In genomic region chr5:74704460-74704790, GRCm38 (mm10) we compare ENCODE assay signal across 8 mouse cellular contexts. TPM values are rescaled to one million over a fixed set of nuclear protein-coding genes. Genes with fewer than 3 reads are reported as not detected.
DNase-seq lines count a peak whose midpoint lies in the region; ATAC-seq lines count a peak whose summit lies in the region.

No protein-coding gene starts in this region.

- H3K4me2 ChIP-seq in intestine, embryonic 14.5 days (ENCODE audit: low read length): peak overlapping the region; percentile 53
- peak overlapping the region; percentile 52 for H3K4me2 ChIP-seq in limb, embryonic 15.5 days
- peak overlapping the region; percentile 62 for H3K4me2 ChIP-seq in midbrain, embryonic 16.5 days (ENCODE audit: low read length)

- intact Hi-C loops in gastrocnemius, postnatal 36 days (cut with DNase I): no loop called here

- 0 out of 2 replicates have a peak, but pooled peaks cover 5% of the 10 kb centered on the region for H3K4me1 ChIP-seq in intestine, embryonic 14.5 days (replicated peaks; ENCODE audit: control insufficient read depth, insufficient read depth, low read length)
- peaks cover 16% of the 10 kb centered on the region for H3K4me1 ChIP-seq in limb, embryonic 15.5 days
- peaks cover 6% of the 10 kb centered on the region for H3K4me1 ChIP-seq in midbrain, embryonic 16.5 days (ENCODE audit: control insufficient read depth, insufficient read depth, low read length)

- 0 out of 2 replicates have a peak overlapping the region, but pooled peaks have one; percentile 5 for H3K9ac ChIP-seq in intestine, embryonic 14.5 days (ENCODE audit: low read length)
- H3K9ac ChIP-seq in limb, embryonic 15.5 days: no peak overlapping the region
- peak overlapping the region; percentile 49 for H3K9ac ChIP-seq in midbrain, embryonic 16.5 days (ENCODE audit: low read depth, low read length)

- no peaks in the 10 kb centered on the region for H3K36me3 ChIP-seq in intestine, embryonic 14.5 days (ENCODE audit: control insufficient read depth, insufficient read depth, low read length)
- H3K36me3 ChIP-seq in limb, embryonic 15.5 days: no peaks in the 10 kb centered on the region
- no peaks in the 10 kb centered on the region for H3K36me3 ChIP-seq in midbrain, embryonic 16.5 days (ENCODE audit: control insufficient read depth, insufficient read depth, low read length)

- DNase-seq in layer of hippocampus, adult 18-20 months (ENCODE audit: low spot score in 2 of 2): peak; percentile 4 to 13
- DNase-seq in layer of hippocampus, postnatal 14 days (ENCODE audit: low spot score in 2 of 2): no peak
- DNase-seq in cerebellum, postnatal 25 days: peak; percentile 38 to 59
- DNase-seq in gastrocnemius, postnatal 36 days: peak; percentile 37 to 66
- peak; percentile 87 for DNase-seq in intestine, embryonic 14.5 days (ENCODE audit: low spot score)
- DNase-seq in spleen, postnatal 36 days (ENCODE audit: low spot score in 2 of 2): peak; percentile 61 to 64

- ATAC-seq in intestine, embryonic 14.5 days (replicated peaks; ENCODE audit: low FRiP score, low TSS enrichment, low read depth): peak; percentile 87
- 0 out of 2 replicates have a peak, but pooled peaks have one; percentile 67 for ATAC-seq in limb, embryonic 15.5 days (ENCODE audit: insufficient number of reproducible peaks, low FRiP score, low TSS enrichment, low read depth)
- ATAC-seq in midbrain, embryonic 16.5 days: peak; percentile 94

- 3% methylated on average over 8 of the region's 8 CpGs for WGBS in intestine, embryonic 14.5 days
- WGBS in limb, embryonic 15.5 days: under 1% methylated on average over 8 of the region's 8 CpGs
- under 1% methylated on average over 8 of the region's 8 CpGs for WGBS in midbrain, embryonic 16.5 days

- H3K27me3 ChIP-seq in intestine, embryonic 14.5 days (replicated peaks; ENCODE audit: control insufficient read depth, insufficient read depth, low read length): no peaks in the 10 kb centered on the region
- no peaks in the 10 kb centered on the region for H3K27me3 ChIP-seq in limb, embryonic 15.5 days
- peaks cover 3% of the 10 kb centered on the region; the same call in 1 of the 2 replicates for H3K27me3 ChIP-seq in midbrain, embryonic 16.5 days (ENCODE audit: control insufficient read depth, insufficient read depth, low read depth, low read length)

- H3K4me3 ChIP-seq in intestine, embryonic 14.5 days (ENCODE audit: low read depth, low read length): peak overlapping the region; percentile 31
- peak overlapping the region; percentile 40 for H3K4me3 ChIP-seq in limb, embryonic 15.5 days
- H3K4me3 ChIP-seq in midbrain, embryonic 16.5 days (ENCODE audit: low read depth, low read length): peak overlapping the region; percentile 41

- H3K9me3 ChIP-seq in intestine, embryonic 14.5 days (ENCODE audit: control insufficient read depth, low read length): no peaks in the 10 kb centered on the region
- H3K9me3 ChIP-seq in limb, embryonic 15.5 days: no peaks in the 10 kb centered on the region
- no peaks in the 10 kb centered on the region for H3K9me3 ChIP-seq in midbrain, embryonic 16.5 days (replicated peaks; ENCODE audit: control insufficient read depth, low read length, poor library complexity, severe bottlenecking)

- no peak overlapping the region for H3K27ac ChIP-seq in intestine, embryonic 14.5 days (ENCODE audit: low read depth)
- H3K27ac ChIP-seq in limb, embryonic 15.5 days: peak overlapping the region; percentile 44; the same call in 1 of the 2 replicates
- H3K27ac ChIP-seq in midbrain, embryonic 16.5 days (ENCODE audit: low read length): no peak overlapping the region

RNA-seq across cellular contexts. Expression of gene Lnx1, which starts 1.7 kb away (rescaled TPM):
- 10 to 100 TPM; 13.6 to 14.7 TPM for total RNA-seq in layer of hippocampus, adult 18-20 months (2021)
- total RNA-seq in layer of hippocampus, postnatal 14 days (2021): 10 to 100 TPM; 19.0 to 22.4 TPM
- total RNA-seq in gastrocnemius, postnatal 36 days (2021): 1 to 10 TPM; 2.7 TPM
- 4.8 and 5.2 TPM in 2 replicates for polyA plus RNA-seq in intestine, embryonic 14.5 days (2014; fragmentation: Nextera tagmentation; extraction: Ambion mirVana)
- 1.2 and 1.3 TPM in 2 replicates for polyA plus RNA-seq in limb, embryonic 15.5 days (2015; fragmentation: Nextera tagmentation; extraction: Ambion mirVana)
- 16.9 and 22.7 TPM in 2 replicates for polyA plus RNA-seq in midbrain, embryonic 16.5 days (2015; fragmentation: Nextera tagmentation; extraction: Ambion mirVana)

Comparison
In these comparisons a context has a peak if more than half of its experiments do, and no peak if none do; other contexts are left out.
1. DNase-seq: peak in layer of hippocampus, adult 18-20 months (2 of 2), cerebellum, postnatal 25 days (2 of 2), gastrocnemius, postnatal 36 days (2 of 2), intestine, embryonic 14.5 days (single experiment) and spleen, postnatal 36 days (2 of 2); none in layer of hippocampus, postnatal 14 days (0 of 2).
2. Peak in every context shown above with its lines, with median percentiles within 50 percentile points of each other: ATAC-seq, H3K4me2 ChIP-seq and H3K4me3 ChIP-seq.